Mouse (Mus musculus) cortical plate, adult 2 months (tissue): ENCODE measurements at regions not wholly inside any gene's neighbourhood (a gene's known extent, or its start where the extent isn't known, plus 50 kb on each side); places are given as distances from the start of the nearest gene placed in this dataset.

Source experiments
- H3K27ac ChIP-seq: fragments of 200-500 bp; 2 replicates; pipeline ENCODE4 v1.5.1; 2012; ENCODE audit warnings: low read length, control low read depth, inconsistent platforms; ENCODE audit not compliant: insufficient read depth
- H3K4me1 ChIP-seq: fragments of 200-500 bp; 2 replicates; pipeline ENCODE4 v1.6.1; 2011; ENCODE audit warnings: low read length; ENCODE audit not compliant: control insufficient read depth, insufficient read depth
- H3K4me3 ChIP-seq: fragments of 200-500 bp; 2 replicates; pipeline ENCODE4 v1.5.1; 2011; ENCODE audit warnings: mild to moderate bottlenecking, low read length, control low read depth; ENCODE audit not compliant: insufficient read depth
- CTCF ChIP-seq: fragments of 200-500 bp; IDR thresholded peaks from 2 replicates; pipeline ENCODE4 v1.5.1; 2011; ENCODE audit warnings: mild to moderate bottlenecking, control low read depth, low read length; ENCODE audit not compliant: insufficient read depth; ENCODE audit errors: extremely low read depth
- POLR2A ChIP-seq: fragments of 200-500 bp; IDR thresholded peaks from 2 replicates; pipeline ENCODE4 v1.6.1; 2011; ENCODE audit warnings: mild to moderate bottlenecking, low read length, control low read depth; ENCODE audit not compliant: insufficient read depth; ENCODE audit errors: extremely low read depth

- H3K4me3 ChIP-seq = no peak overlapping the region
- no peak overlapping the region for H3K27ac ChIP-seq
- H3K4me1 ChIP-seq = peaks cover 2% of the 10 kb centered on the region; the same call in 1 of the 2 replicates
- TF ChIP-seq POLR2A (no peak), CTCF (no peak)
Observed at GRCm38 (mm10) chr16:30665881-30666280, 66.4 kb downstream of the Fam43a start.

GRCm38 (mm10) chr16:30669883-30670282 is 70.4 kb downstream of the Fam43a start:
- TF ChIP-seq CTCF (no peak), POLR2A (no peak)
- H3K4me1 ChIP-seq = 0 out of 2 replicates have a peak, but pooled peaks cover 1% of the 10 kb centered on the region
- H3K4me3 ChIP-seq = no peak overlapping the region
- H3K27ac ChIP-seq = no peak overlapping the region

GRCm38 (mm10) chr16:30671584-30671983 is 72.1 kb downstream of the Fam43a start:
- Histone ChIP-seq H3K4me1 (0 out of 2 replicates have a peak, but pooled peaks cover 1% of the 10 kb centered on the region), H3K4me3 (no peak overlapping the region), H3K27ac (no peak overlapping the region)
- TF ChIP-seq POLR2A (no peak), CTCF (no peak)

DNA sequence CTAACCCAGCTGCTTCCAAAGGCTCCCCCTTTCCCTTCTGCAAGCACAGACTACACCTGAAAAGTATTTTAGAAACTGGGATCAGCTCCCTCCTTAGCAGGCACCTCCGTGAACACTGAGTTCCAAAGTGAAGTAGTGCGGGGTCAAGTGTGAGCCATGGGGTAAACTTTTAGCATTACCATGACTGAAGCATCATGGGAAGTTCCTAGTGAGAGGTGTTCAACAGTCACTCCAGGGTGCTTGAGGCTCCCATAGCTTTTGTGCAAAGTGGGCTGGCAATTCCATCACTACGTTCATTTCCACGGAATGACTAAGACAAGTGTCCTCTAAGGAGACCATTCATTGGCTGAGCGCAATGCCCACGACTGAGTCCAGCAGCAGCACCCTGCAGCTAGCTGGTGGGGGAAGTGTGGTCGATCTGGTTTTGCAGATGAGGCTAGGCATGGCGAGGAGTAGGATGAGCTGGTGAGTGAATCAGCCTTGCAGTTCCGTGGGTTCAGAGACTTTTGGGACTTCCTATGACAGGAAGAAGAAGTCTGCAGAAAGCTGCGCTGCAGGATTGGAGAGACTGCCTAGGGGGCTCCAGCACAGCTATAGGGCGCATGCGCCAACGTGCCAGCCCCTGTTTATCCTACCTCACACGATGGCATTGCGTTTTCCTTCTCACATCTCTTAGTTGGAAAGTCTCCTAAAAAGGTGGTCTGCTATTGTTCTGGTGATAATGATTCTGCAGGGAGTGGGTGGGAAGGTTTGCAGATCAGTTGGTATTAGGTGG is 73.4 kb downstream of the Fam43a start:
- no peak overlapping the region for H3K4me3 ChIP-seq
- 0 out of 2 replicates have a peak, but pooled peaks cover 1% of the 10 kb centered on the region for H3K4me1 ChIP-seq
- H3K27ac ChIP-seq = no peak overlapping the region
- no peak for TF ChIP-seq POLR2A

DNA sequence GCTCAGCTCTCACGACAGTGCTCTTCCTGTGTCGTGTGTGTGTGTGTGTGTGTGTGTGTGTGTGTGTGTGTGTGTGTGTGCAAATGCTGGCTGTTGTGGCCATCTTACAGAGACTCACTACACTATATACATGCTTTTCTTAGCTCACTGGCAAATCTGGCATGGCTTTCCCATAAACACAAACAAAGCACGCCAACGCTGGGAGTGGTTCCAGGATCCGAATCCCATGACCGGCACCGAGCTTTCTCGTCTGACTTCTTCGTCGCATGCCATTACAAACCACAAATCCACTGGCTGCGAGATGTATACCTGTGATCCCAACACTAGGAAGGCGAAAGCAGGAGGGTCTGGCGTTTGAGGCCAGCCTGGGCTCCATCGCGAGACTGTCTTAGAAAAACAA is 74.1 kb downstream of the Fam43a start:
- H3K4me3 ChIP-seq = no peak overlapping the region
- TF ChIP-seq POLR2A (no peak), CTCF (no peak)
- H3K27ac ChIP-seq = no peak overlapping the region
- 0 out of 2 replicates have a peak, but pooled peaks cover 1% of the 10 kb centered on the region for H3K4me1 ChIP-seq

- Histone ChIP-seq H3K4me3 (no peak overlapping the region), H3K4me1 (0 out of 2 replicates have a peak, but pooled peaks cover 1% of the 10 kb centered on the region), H3K27ac (no peak overlapping the region)
- TF ChIP-seq POLR2A (no peak), CTCF (no peak)
Observed at GRCm38 (mm10) chr16:30675829-30676228, 76.3 kb downstream of the Fam43a start.

DNA sequence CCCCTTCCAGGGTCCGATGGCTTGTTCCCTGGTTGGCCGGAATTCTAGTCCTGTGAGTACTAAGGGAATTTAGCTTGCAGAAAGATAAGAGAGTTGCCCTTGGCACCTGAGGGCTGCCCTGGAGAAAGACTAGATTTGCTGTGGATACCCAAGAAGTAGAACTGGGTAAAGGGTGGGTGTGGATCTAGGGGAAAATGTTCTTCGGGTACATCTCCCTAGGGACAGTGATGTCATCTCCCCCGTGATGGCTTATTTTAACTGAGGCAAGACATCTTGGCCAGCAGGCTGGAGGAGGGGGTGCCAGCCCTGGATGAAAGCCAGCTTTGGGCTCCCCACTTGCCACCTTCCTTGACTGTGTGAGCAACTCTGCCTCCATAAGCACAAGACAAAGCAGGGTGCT is 77.5 kb downstream of the Fam43a start:
- 0 out of 2 replicates have a peak, but pooled peaks cover 1% of the 10 kb centered on the region for H3K4me1 ChIP-seq
- TF ChIP-seq POLR2A = no peak
- no peak for TF ChIP-seq CTCF
- H3K4me3 ChIP-seq = no peak overlapping the region
- no peak overlapping the region for H3K27ac ChIP-seq

- no peak overlapping the region for H3K27ac ChIP-seq
- TF ChIP-seq POLR2A = no peak
- no peak for TF ChIP-seq CTCF
- no peak overlapping the region for H3K4me3 ChIP-seq
- H3K4me1 ChIP-seq = 0 out of 2 replicates have a peak, but pooled peaks cover 1% of the 10 kb centered on the region
Observed at GRCm38 (mm10) chr16:30677896-30678707, 78.6 kb downstream of the Fam43a start.

DNA sequence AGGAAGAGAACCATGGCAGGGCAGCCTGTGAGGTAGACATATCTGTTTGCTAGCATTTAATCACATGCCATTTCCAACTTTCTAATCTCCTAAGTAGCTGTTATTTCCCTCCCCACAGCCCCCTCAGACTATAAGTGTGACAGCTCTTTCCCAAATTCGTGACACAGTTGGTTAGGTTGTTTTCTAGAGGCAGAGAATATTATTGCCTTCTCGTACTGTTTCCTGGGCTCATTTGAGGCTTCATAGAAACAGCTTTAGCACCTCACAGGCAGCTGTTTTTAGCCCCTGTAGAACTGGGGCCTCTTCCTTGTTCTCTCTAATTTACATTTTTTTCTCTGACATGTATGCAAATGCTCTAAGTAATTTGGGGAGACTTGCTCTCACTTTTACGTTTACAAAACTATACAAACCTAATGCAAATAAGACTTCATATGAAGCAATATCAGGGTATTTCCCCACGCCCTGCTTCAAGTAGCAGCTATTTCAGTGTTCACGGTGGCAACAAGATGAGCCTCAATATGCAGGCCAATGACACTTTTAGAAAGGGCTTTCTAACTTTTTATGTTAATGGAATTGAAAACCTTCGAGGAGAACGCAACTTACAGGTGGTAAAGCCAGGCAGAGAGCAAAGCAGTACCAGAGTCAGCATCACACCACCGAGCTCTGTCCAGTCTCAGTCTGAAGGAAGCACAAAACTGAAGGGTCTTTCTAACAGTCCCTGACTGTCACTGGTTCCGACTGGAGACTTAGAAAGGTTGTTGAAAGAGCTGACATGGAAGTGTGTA is 79.4 kb downstream of the Fam43a start:
- Histone ChIP-seq H3K27ac (no peak overlapping the region), H3K4me3 (no peak overlapping the region), H3K4me1 (no peaks in the 10 kb centered on the region)
- TF ChIP-seq POLR2A (no peak), CTCF (no peak)

DNA sequence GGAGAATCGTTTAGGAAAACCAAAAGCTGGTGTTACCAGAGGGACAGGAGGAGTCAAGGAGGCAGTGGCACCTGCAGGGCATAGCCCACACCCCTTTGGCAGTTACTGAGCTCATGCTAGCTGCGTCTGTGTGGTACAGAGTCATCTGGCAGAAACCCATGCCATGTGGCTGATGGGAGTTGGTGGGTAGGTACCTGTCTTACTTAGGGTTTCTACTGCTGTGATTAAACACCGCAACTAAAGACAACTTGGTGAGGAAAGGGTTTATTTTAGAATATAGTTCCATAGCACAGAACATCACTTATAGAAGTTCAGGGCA is 79.9 kb downstream of the Fam43a start:
- Histone ChIP-seq H3K4me3 (no peak overlapping the region), H3K27ac (no peak overlapping the region), H3K4me1 (no peaks in the 10 kb centered on the region)
- TF ChIP-seq POLR2A (no peak), CTCF (no peak)
